Mouse (Mus musculus) cerebellum, adult 2 months (tissue): Measurements from ENCODE around the gene Hist1h2bg. TPM values are rescaled to one million over a fixed set of nuclear protein-coding genes. Genes with fewer than 3 reads are reported as not detected.
A peak's percentile ranks its signal among the peaks of the same experiment; 100 is the strongest.
"Not testable (repeated sequence)": the region's sequence is repeated elsewhere in the genome, so short reads cannot be mapped to it uniquely, and the experiment has no call there.

ENCODE experiments used
- DNase-seq, 2 experiments: peaks; one replicate each; pipeline ENCODE4 v3.0.0; 2021
- H3K27ac ChIP-seq: fragments of 200-500 bp; 2 replicates; pipeline ENCODE4 v1.5.1; 2012; ENCODE audit warnings: low read length, control low read depth, inconsistent platforms; ENCODE audit not compliant: insufficient read depth
- H3K27me3 ChIP-seq: fragments of 200-500 bp; 2 replicates; pipeline ENCODE4 v1.6.1; 2012; ENCODE audit warnings: inconsistent platforms, mild to moderate bottlenecking, low read length, moderate library complexity; ENCODE audit not compliant: control insufficient read depth, insufficient read depth
- H3K4me1 ChIP-seq: fragments of 200-500 bp; 2 replicates; pipeline ENCODE4 v1.6.1; 2011; ENCODE audit warnings: low read length; ENCODE audit not compliant: control insufficient read depth, insufficient read depth
- H3K4me3 ChIP-seq: fragments of 200-500 bp; replicated peaks from 2 replicates; pipeline ENCODE3; 2011; ENCODE audit warnings: mild to moderate bottlenecking, low read depth, low read length, control low read depth; ENCODE audit not compliant: insufficient read depth
- CTCF ChIP-seq: fragments of 200-500 bp; IDR thresholded peaks from 2 replicates; pipeline ENCODE4 v1.5.1; 2011; ENCODE audit warnings: low read depth, mild to moderate bottlenecking, control low read depth, low read length, moderate library complexity, borderline replicate concordance; ENCODE audit not compliant: insufficient read depth
- POLR2A ChIP-seq: fragments of 200-500 bp; IDR thresholded peaks from 2 replicates; pipeline ENCODE4 v1.6.1; 2011; ENCODE audit warnings: low read length, control low read depth, borderline replicate concordance; ENCODE audit not compliant: insufficient read depth
- WGBS: fragments of 180-500 bp; shearing (Covaris S2); methylation state at CpG from one replicate; pipeline ENCODE4 v1.1.7; 2018; 5-methylcytosine and 5-hydroxymethylcytosine counted together
- polyA plus RNA-seq: library from polyadenylated mRNA; depleted of rRNA; stranded (reverse); fragments of >200 nt; gene quantifications from 2 replicates; pipeline ENCODE4 v1.2.3, GENCODE M21; 2012

The Hist1h2bg gene
- polyA plus RNA-seq, 1 experiment = 9.3 TPM

GRCm38 (mm10) chr13:23575271-23575851, 4.2 kb downstream of the Hist1h2bg start, which contains the start of gene Hist1h3d:
TSS of gene Hist1h3d (plus strand) at chr13:23575763.
- TF ChIP-seq CTCF = no peak
- 2% methylated on average over 18 of the region's 18 CpGs for WGBS

DNA sequence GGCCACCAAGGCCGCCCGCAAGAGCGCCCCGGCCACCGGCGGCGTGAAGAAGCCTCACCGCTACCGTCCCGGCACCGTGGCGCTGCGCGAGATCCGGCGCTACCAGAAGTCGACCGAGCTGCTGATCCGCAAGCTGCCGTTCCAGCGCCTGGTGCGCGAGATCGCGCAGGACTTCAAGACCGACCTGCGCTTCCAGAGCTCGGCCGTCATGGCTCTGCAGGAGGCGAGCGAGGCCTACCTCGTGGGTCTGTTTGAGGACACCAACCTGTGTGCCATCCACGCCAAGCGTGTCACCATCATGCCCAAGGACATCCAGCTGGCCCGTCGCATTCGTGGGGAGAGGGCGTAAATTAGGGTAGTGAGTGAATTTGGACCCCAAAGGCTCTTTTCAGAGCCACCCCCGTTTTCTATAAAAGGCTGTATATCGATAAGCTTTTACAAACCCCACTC, 4.7 kb downstream of the Hist1h2bg start:
- 14% methylated on average over 13 of the region's 40 CpGs for WGBS
- peak in 1 of 2 experiments; percentile 32 for DNase-seq
- H3K4me3 ChIP-seq = peak overlapping the region; percentile 44
- not testable (repeated sequence) for H3K27ac ChIP-seq, H3K4me1 ChIP-seq, H3K27me3 ChIP-seq

More at GRCm38 (mm10) chr13:23575271-23575851, 4.2 kb downstream of the Hist1h2bg start, which contains the start of gene Hist1h3d:
- Histone ChIP-seq H3K4me3 (peak within 1 kb of the TSS; percentile 44), H3K27ac (no peak within 1 kb of the TSS), H3K27me3 (no peaks in the 10 kb centered on the region), H3K4me1 (no peaks in the 10 kb centered on the region)
- peak; percentile 42 to 53 for DNase-seq

- no peaks in the 10 kb centered on the region for H3K27me3 ChIP-seq
- no peak overlapping the region for H3K4me3 ChIP-seq
- no peaks in the 10 kb centered on the region for H3K4me1 ChIP-seq
- WGBS = 77% methylated on average over 7 of the region's 7 CpGs
- no peak overlapping the region for H3K27ac ChIP-seq
- no peak for DNase-seq
- TF ChIP-seq POLR2A = no peak
- TF ChIP-seq CTCF = no peak
These were observed 5.2 kb downstream of the Hist1h2bg start for GRCm38 (mm10) chr13:23576351-23576881.

DNA sequence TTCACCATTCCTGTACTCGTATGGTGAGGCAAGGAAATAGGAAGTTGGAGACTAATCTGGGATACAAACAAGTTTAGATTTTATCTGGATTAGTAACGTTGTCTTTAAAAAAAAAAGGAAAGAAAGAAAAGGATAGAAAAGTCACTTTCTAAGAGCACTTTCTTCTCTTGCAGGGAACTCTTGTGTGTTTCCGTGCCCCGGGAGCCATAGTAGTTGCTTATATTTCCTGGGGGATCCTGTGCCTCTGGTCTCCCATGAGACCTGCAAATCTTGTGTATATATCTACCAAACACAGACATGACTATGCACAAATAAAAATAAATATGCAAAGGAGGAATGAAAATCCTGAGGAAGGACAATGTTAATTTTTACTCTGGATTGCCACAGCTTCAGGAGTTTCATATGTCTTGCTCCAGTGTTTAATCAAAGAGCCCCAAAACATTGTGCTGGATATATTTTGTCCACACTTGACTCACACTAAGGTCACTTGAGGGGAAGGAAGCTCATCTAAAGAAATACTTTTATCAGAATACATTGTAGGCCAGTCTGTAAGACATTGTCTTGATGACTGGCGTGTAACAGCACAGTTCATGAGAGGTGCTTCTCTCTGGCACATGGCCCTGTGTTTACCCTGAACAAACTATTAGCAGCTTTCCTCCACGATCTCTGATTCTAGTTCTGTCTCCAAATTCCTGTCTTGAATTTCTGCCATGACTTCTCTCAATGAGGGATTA, 5.9 kb downstream of the Hist1h2bg start:
- 76% methylated on average over 6 of the region's 6 CpGs for WGBS
- Histone ChIP-seq H3K27ac (no peak overlapping the region), H3K4me3 (no peak overlapping the region), H3K27me3 (no peaks in the 10 kb centered on the region), H3K4me1 (no peaks in the 10 kb centered on the region)
- TF ChIP-seq CTCF = no peak
- TF ChIP-seq POLR2A = no peak
- DNase-seq = no peak

- WGBS = 92% methylated on average over 1 of the region's 1 CpGs
- no peak for DNase-seq
- TF ChIP-seq POLR2A (no peak), CTCF (no peak)
These were observed 6.6 kb downstream of the Hist1h2bg start for GRCm38 (mm10) chr13:23577835-23578234.

GRCm38 (mm10) chr13:23581408-23582218, 10.4 kb downstream of the Hist1h2bg start, which contains the start of gene Hist1h4d:
TSS of gene Hist1h4d (plus strand) at chr13:23581598.
- no peaks in the 10 kb centered on the region for H3K27me3 ChIP-seq
- no peaks in the 10 kb centered on the region for H3K4me1 ChIP-seq
- TF ChIP-seq POLR2A (peak; percentile 99), CTCF (no peak)
- DNase-seq = peak; percentile 95 to 98
- H3K4me3 ChIP-seq = peak within 1 kb of the TSS; percentile 56
- 2% methylated on average over 43 of the region's 43 CpGs for WGBS
- no peak within 1 kb of the TSS for H3K27ac ChIP-seq

More at GRCm38 (mm10) chr13:23577835-23578234, 6.6 kb downstream of the Hist1h2bg start:
- H3K4me1 ChIP-seq = no peaks in the 10 kb centered on the region
- no peaks in the 10 kb centered on the region for H3K27me3 ChIP-seq
- H3K4me3 ChIP-seq = no peak overlapping the region
- no peak overlapping the region for H3K27ac ChIP-seq

DNA sequence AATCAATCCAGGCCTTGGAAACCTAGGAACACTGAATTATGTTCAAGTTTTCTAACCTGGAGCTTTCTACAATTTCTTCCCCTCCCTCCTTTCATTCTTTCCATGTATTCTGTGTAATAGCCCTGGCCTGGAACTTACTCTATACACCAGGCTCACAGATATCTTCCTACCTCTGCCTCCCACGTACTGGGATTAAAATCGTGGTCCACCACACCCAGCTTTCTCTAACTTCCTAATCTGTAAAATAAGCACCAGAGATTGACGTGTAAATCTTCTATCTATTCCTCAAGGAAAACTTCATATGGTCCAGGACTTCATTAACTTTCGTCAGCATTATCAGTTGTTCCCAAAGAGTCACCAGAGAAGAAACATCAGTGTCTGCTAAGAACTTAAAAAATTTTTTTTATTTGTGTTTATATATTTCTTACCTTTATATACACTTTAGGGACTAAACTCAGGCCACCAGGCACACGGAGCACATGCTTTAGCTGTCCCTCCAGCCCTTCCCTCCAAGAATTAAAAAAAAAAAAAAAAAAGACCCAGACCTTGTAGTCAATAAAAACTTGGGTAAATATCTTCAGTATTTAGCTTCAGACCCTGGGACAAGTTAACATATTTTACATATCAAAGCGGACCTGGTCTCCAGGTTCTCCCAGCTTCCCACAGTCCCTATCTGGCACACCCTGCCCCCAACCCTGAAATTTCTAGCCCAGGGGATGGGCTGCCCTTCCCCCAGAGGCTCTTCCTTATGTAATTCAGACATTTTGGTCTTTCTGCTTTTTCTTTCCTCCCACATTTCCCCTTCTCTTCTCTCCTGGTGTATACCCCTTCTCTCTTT, 11.2 kb downstream of the Hist1h2bg start:
- 25% methylated on average over 6 of the region's 6 CpGs for WGBS
- DNase-seq = no peak
- TF ChIP-seq POLR2A (no peak), CTCF (no peak)
- no peak overlapping the region for H3K27ac ChIP-seq
- H3K4me3 ChIP-seq = no peak overlapping the region
- no peaks in the 10 kb centered on the region for H3K4me1 ChIP-seq
- H3K27me3 ChIP-seq = no peaks in the 10 kb centered on the region
